Mouse (Mus musculus): Measurements from ENCODE around the gene Olfr142. TPM values are rescaled to one million over a fixed set of nuclear protein-coding genes. Genes with fewer than 3 reads are reported as not detected.
"Not testable (repeated sequence)": the region's sequence is repeated elsewhere in the genome, so short reads cannot be mapped to it uniquely, and the experiment has no call there.

Gene Olfr142
- not detected for polyA plus RNA-seq (2012; fragmentation: generic; extraction: Trizol)

GRCm38 (mm10) chr2:90257492-90257891 is at the start of gene Olfr142:
Gene Olfr142 (minus strand): TSS chr2:90257592.
- Histone ChIP-seq H3K4me3 (no peak within 1 kb of the TSS), H3K4me2 (ENCODE audit: low read depth) (no peak within 1 kb of the TSS), H3ac (ENCODE audit: control insufficient read depth, insufficient read length) (no peak within 1 kb of the TSS), H3K79me2 (ENCODE audit: control insufficient read depth, insufficient read depth) (no peaks in the 10 kb centered on the region), H3K27me3 (ENCODE audit: control insufficient read depth, insufficient read depth, insufficient read length) (no peaks in the 10 kb centered on the region), H3K36me3 (ENCODE audit: control insufficient read depth, insufficient read depth) (no peaks in the 10 kb centered on the region)
- no peak for TF ChIP-seq MYOG (IDR thresholded peaks at IDR 0.05; ENCODE audit: control insufficient read depth in 1 of 3, insufficient read depth in 1 of 3, insufficient read length in 2 of 3, low read depth in 2 of 3)
- no peak for TF ChIP-seq CEBPB (IDR thresholded peaks at IDR 0.05; ENCODE audit: insufficient read depth, poor library complexity, severe bottlenecking)
- no peak for TF ChIP-seq MYOD1 (IDR thresholded peaks at IDR 0.05; ENCODE audit: control insufficient read depth in 1 of 3, insufficient read length in 2 of 3, low read depth in 2 of 3)

DNA sequence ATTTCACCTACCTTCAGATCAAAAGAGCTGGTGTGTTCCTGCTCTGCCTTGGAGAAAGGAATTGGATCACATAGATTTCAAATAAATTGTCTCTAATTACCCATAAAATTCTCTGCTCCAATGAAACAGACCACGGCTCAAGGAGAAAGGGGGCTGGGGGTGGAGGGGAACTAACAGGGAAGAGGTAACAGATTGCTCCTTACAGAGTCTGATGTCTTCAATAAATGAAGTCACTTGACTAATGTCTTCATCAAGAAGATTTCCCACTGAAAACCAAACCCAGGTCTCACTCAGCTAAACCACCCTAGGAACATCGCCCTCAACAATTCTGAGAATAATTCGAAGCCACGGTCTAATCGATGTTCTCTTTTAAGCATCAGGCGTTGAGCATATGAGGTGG is 35.3 kb upstream of the Olfr142 start, which contains the start of gene Olfr1272:
Olfr1272 (minus strand) TSS at position 101 of the 400 bp plus-strand sequence.
- Histone ChIP-seq H3K4me2 (ENCODE audit: low read depth) (no peak within 1 kb of the TSS), H3K27me3 (ENCODE audit: control insufficient read depth, insufficient read depth, insufficient read length) (no peaks in the 10 kb centered on the region), H3K79me2 (ENCODE audit: control insufficient read depth, insufficient read depth) (no peaks in the 10 kb centered on the region)

DNA sequence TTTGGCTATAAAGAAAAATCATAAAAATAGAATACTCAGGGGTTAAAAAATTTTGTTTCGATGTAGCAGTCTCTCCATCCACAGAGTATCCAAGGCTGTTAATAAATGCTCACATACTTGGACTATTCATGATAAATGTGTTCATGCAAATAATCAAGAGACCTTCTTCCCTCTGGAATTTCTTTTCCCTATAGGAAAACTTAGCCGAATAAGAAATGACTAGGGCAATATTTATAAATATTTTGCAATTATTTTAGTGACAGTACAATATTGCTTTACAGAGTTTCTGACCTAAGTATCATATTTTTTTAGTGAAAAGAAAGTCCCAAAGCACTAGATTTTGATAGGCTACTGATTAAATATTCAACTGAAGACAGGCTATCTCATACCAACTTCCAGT is 13.5 kb upstream of the Olfr142 start, which contains the start of gene Olfr1271:
Olfr1271 (minus strand) TSS at position 101 of the 400 bp plus-strand sequence.
- no peak within 1 kb of the TSS for H3K4me3 ChIP-seq
- H3ac ChIP-seq (ENCODE audit: control insufficient read depth, insufficient read length) = no peak within 1 kb of the TSS

More for the DNA sequence above, 35.3 kb upstream of the Olfr142 start, which contains the start of gene Olfr1272:
- Histone ChIP-seq H3ac (ENCODE audit: control insufficient read depth, insufficient read length) (no peak within 1 kb of the TSS), H3K36me3 (ENCODE audit: control insufficient read depth, insufficient read depth) (no peaks in the 10 kb centered on the region), H3K4me3 (no peak within 1 kb of the TSS)
- TF ChIP-seq E2F4 (IDR thresholded peaks at IDR 0.05; ENCODE audit: insufficient read depth) = no peak
- no peak for TF ChIP-seq MAX (IDR thresholded peaks at IDR 0.05; ENCODE audit: low read depth)
- TF ChIP-seq POLR2AphosphoS2 (IDR thresholded peaks at IDR 0.05; ENCODE audit: insufficient read length, low read depth) = no peak
- no peak for TF ChIP-seq CEBPB (IDR thresholded peaks at IDR 0.05; ENCODE audit: insufficient read depth, poor library complexity, severe bottlenecking)
- TF ChIP-seq REST (IDR thresholded peaks at IDR 0.05; ENCODE audit: insufficient read depth, insufficient read length) = no peak
- no peak for TF ChIP-seq TCF3 (IDR thresholded peaks at IDR 0.05; ENCODE audit: insufficient read length, low read depth)
- TF ChIP-seq MYOG (IDR thresholded peaks at IDR 0.05; ENCODE audit: control insufficient read depth in 1 of 3, insufficient read depth in 1 of 3, insufficient read length in 2 of 3, low read depth in 2 of 3) = no peak
- no peak for TF ChIP-seq TCF12 (IDR thresholded peaks at IDR 0.05; ENCODE audit: insufficient read depth, poor library complexity, severe bottlenecking)
- no peak for TF ChIP-seq SRF (IDR thresholded peaks at IDR 0.05; ENCODE audit: control insufficient read depth, insufficient read length, low read depth)
- no peak for TF ChIP-seq MYOD1 (IDR thresholded peaks at IDR 0.05; ENCODE audit: control insufficient read depth in 1 of 3, insufficient read length in 2 of 3, low read depth in 2 of 3)
- TF ChIP-seq USF1 (IDR thresholded peaks at IDR 0.05; ENCODE audit: low read depth) = no peak
- no peak for TF ChIP-seq POLR2A (IDR thresholded peaks at IDR 0.05; ENCODE audit: insufficient read length, low read depth)

DNA sequence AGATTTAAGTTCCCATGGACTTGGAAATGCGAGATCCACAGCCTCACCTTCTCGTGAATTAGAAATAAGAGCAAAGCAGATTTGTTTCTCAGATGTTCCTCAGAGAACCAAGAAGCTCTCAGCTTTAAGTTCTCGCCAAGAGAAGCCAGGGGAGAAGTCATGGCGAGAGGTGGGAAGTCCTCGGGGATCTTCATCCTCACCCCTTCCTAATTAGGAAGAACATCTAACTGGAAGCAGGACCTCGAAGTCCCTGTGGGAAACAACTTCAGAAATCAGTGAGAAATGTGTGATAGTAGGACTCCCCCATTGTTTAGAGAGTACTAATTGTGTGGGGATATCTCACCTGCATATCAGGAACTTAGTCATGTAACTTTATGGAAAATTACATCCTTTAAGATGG is 33.0 kb downstream of the Olfr142 start, which contains the start of gene Olfr1506:
Olfr1506 (minus strand) TSS at position 101 of the 400 bp plus-strand sequence.
- H3K79me2 ChIP-seq (ENCODE audit: control insufficient read depth, insufficient read depth); H3ac ChIP-seq (ENCODE audit: control insufficient read depth, insufficient read length); H3K27me3 ChIP-seq (ENCODE audit: control insufficient read depth, insufficient read depth, insufficient read length); H3K4me2 ChIP-seq (ENCODE audit: low read depth); H3K36me3 ChIP-seq (ENCODE audit: control insufficient read depth, insufficient read depth); H3K4me3 ChIP-seq: not testable (repeated sequence)

More for the DNA sequence above, 13.5 kb upstream of the Olfr142 start, which contains the start of gene Olfr1271:
- H3K4me2 ChIP-seq (ENCODE audit: low read depth) = no peak within 1 kb of the TSS
- no peaks in the 10 kb centered on the region for H3K27me3 ChIP-seq (ENCODE audit: control insufficient read depth, insufficient read depth, insufficient read length)
- no peaks in the 10 kb centered on the region for H3K36me3 ChIP-seq (ENCODE audit: control insufficient read depth, insufficient read depth)
- no peaks in the 10 kb centered on the region for H3K79me2 ChIP-seq (ENCODE audit: control insufficient read depth, insufficient read depth)
- TF ChIP-seq TCF12 (IDR thresholded peaks at IDR 0.05; ENCODE audit: insufficient read depth, poor library complexity, severe bottlenecking) (no peak), POLR2AphosphoS2 (IDR thresholded peaks at IDR 0.05; ENCODE audit: insufficient read length, low read depth) (no peak), E2F4 (IDR thresholded peaks at IDR 0.05; ENCODE audit: insufficient read depth) (no peak), MYOD1 (IDR thresholded peaks at IDR 0.05; ENCODE audit: control insufficient read depth in 1 of 3, insufficient read length in 2 of 3, low read depth in 2 of 3) (no peak), TCF3 (IDR thresholded peaks at IDR 0.05; ENCODE audit: insufficient read length, low read depth) (no peak), REST (IDR thresholded peaks at IDR 0.05; ENCODE audit: insufficient read depth, insufficient read length) (no peak), CEBPB (IDR thresholded peaks at IDR 0.05; ENCODE audit: insufficient read depth, poor library complexity, severe bottlenecking) (no peak), USF1 (IDR thresholded peaks at IDR 0.05; ENCODE audit: low read depth) (no peak), MAX (IDR thresholded peaks at IDR 0.05; ENCODE audit: low read depth) (no peak), SRF (IDR thresholded peaks at IDR 0.05; ENCODE audit: control insufficient read depth, insufficient read length, low read depth) (no peak), MYOG (IDR thresholded peaks at IDR 0.05; ENCODE audit: control insufficient read depth in 1 of 3, insufficient read depth in 1 of 3, insufficient read length in 2 of 3, low read depth in 2 of 3) (no peak), POLR2A (IDR thresholded peaks at IDR 0.05; ENCODE audit: insufficient read length, low read depth) (no peak)

Other genes starting within 250 kb of the Olfr142 start
- gene Olfr1263, start 245.5 kb downstream of the Olfr142 start, polyA plus RNA-seq (2012; fragmentation: generic; extraction: Trizol) = 0.02 TPM
- not detected for gene Olfr1264, start 232.0 kb downstream of the Olfr142 start, polyA plus RNA-seq (2012; fragmentation: generic; extraction: Trizol)
- gene Olfr1265, start 222.3 kb downstream of the Olfr142 start, polyA plus RNA-seq (2012; fragmentation: generic; extraction: Trizol) = not detected
- not detected for gene Olfr140, start 194.0 kb downstream of the Olfr142 start, polyA plus RNA-seq (2012; fragmentation: generic; extraction: Trizol)
- not detected for gene Olfr1269, start 136.2 kb downstream of the Olfr142 start, polyA plus RNA-seq (2012; fragmentation: generic; extraction: Trizol)
- gene Olfr32, start 115.3 kb downstream of the Olfr142 start, polyA plus RNA-seq (2012; fragmentation: generic; extraction: Trizol) = not detected
- not detected for gene Olfr1270, start 104.5 kb downstream of the Olfr142 start, polyA plus RNA-seq (2012; fragmentation: generic; extraction: Trizol)
- gene Olfr1506, start 33.1 kb downstream of the Olfr142 start, polyA plus RNA-seq (2012; fragmentation: generic; extraction: Trizol) = not detected
- gene Olfr1271, start 13.4 kb upstream of the Olfr142 start, polyA plus RNA-seq (2012; fragmentation: generic; extraction: Trizol) = not detected
- gene Olfr1272, start 35.2 kb upstream of the Olfr142 start, polyA plus RNA-seq (2012; fragmentation: generic; extraction: Trizol) = not detected
- not detected for gene Gm13769, start 64.6 kb upstream of the Olfr142 start, polyA plus RNA-seq (2012; fragmentation: generic; extraction: Trizol)
- gene Olfr1274-ps, start 141.1 kb upstream of the Olfr142 start, polyA plus RNA-seq (2012; fragmentation: generic; extraction: Trizol) = not detected